Mouse (Mus musculus) adrenal gland, adult 10 weeks (tissue): ENCODE data around the gene Slc1a2. TPM values are rescaled to one million over a fixed set of nuclear protein-coding genes. Genes with fewer than 3 reads are reported as not detected.

Source experiments
- polyA plus RNA-seq: library from polyadenylated mRNA; stranded (reverse); fragments of 350-450 nt; fragmentation: Illumina TruSeq; extraction: RNeasy Lipid Tissue Mini Kit (QIAGEN cat#74804); gene quantifications from one replicate; pipeline ENCODE4 v1.2.3, GENCODE M21; 2014; ENCODE audit warnings: low read depth, low replicate concordance

The Slc1a2 gene
- polyA plus RNA-seq = 0.12 TPM

GRCm38 (mm10) chr2:102658163-102658660 lies at the start of gene Slc1a2:
Gene Slc1a2, plus strand, starts transcription at chr2:102658659.

Other genes starting within 250 kb of the Slc1a2 start
- gene Fjx1, start 206.2 kb upstream of the Slc1a2 start, polyA plus RNA-seq = 0.52 TPM
- 0.64 TPM for gene Pamr1, start 108.6 kb upstream of the Slc1a2 start, polyA plus RNA-seq
- gene Cd44, start 243.0 kb downstream of the Slc1a2 start, polyA plus RNA-seq = 93.5 TPM